Mouse (Mus musculus): ENCODE data around the gene Smu1. TPM values are rescaled to one million over a fixed set of nuclear protein-coding genes. Genes with fewer than 3 reads are reported as not detected.

Gene Smu1
- total and polyA plus RNA-seq, 2 experiments from 2014 or later = 56.2 to 104 TPM

GRCm38 (mm10) chr4:40701796-40702195, 55.9 kb downstream of the Smu1 start:
- H3K9me3 ChIP-seq (ENCODE audit: low read length) = no peaks in the 10 kb centered on the region
- H3K9ac ChIP-seq (replicated peaks; ENCODE audit: low read length) = peak overlapping the region; percentile 56; the same call in 1 of the 2 replicates
- H3K27me3 ChIP-seq (ENCODE audit: insufficient read depth, low read length) = no peaks in the 10 kb centered on the region
- peak overlapping the region; percentile 97; the same call in 1 of the 2 replicates for H3K27ac ChIP-seq
- peak overlapping the region; percentile 70 for H3K4me3 ChIP-seq (ENCODE audit: low read length)
- H3K36me3 ChIP-seq (ENCODE audit: insufficient read depth, low read length) = no peaks in the 10 kb centered on the region
- DNase-seq (ENCODE audit: low spot score) (no peak), ATAC-seq (no peak)
- peak overlapping the region; percentile 68 for H3K4me2 ChIP-seq (ENCODE audit: low read depth, low read length)
- 89% methylated on average over 3 of the region's 3 CpGs for WGBS
- TF ChIP-seq CTCF (IDR thresholded peaks at IDR 0.05; ENCODE audit: low read depth) = no peak
- peaks cover 16% of the 10 kb centered on the region for H3K4me1 ChIP-seq (ENCODE audit: insufficient read depth, low read length)

GRCm38 (mm10) chr4:40700216-40700615, 57.5 kb downstream of the Smu1 start:
- DNase-seq (ENCODE audit: low spot score) (no peak), ATAC-seq (no peak)
- Histone ChIP-seq H3K4me3 (ENCODE audit: low read length) (no peak overlapping the region), H3K9me3 (ENCODE audit: low read length) (no peaks in the 10 kb centered on the region), H3K27me3 (ENCODE audit: insufficient read depth, low read length) (no peaks in the 10 kb centered on the region), H3K27ac (no peak overlapping the region), H3K4me1 (ENCODE audit: insufficient read depth, low read length) (peaks cover 16% of the 10 kb centered on the region), H3K36me3 (ENCODE audit: insufficient read depth, low read length) (0 out of 2 replicates have a peak, but pooled peaks cover under 1% of the 10 kb centered on the region), H3K4me2 (ENCODE audit: low read depth, low read length) (no peak overlapping the region), H3K9ac (replicated peaks; ENCODE audit: low read length) (no peak overlapping the region)
- 80% methylated on average over 8 of the region's 8 CpGs for WGBS
- no peak for TF ChIP-seq CTCF (IDR thresholded peaks at IDR 0.05; ENCODE audit: low read depth)

GRCm38 (mm10) chr4:40697059-40697458, 60.7 kb downstream of the Smu1 start:
- peaks cover 23% of the 10 kb centered on the region for H3K36me3 ChIP-seq (ENCODE audit: insufficient read depth, low read length)
- no peak overlapping the region for H3K4me3 ChIP-seq (ENCODE audit: low read length)
- WGBS = 87% methylated on average over 7 of the region's 7 CpGs
- TF ChIP-seq CTCF (IDR thresholded peaks at IDR 0.05; ENCODE audit: low read depth) = no peak
- H3K27ac ChIP-seq = no peak overlapping the region
- H3K4me2 ChIP-seq (ENCODE audit: low read depth, low read length) = no peak overlapping the region
- no peaks in the 10 kb centered on the region for H3K9me3 ChIP-seq (ENCODE audit: low read length)
- DNase-seq (ENCODE audit: low spot score) (no peak), ATAC-seq (no peak)
- no peak overlapping the region for H3K9ac ChIP-seq (replicated peaks; ENCODE audit: low read length)
- H3K27me3 ChIP-seq (ENCODE audit: insufficient read depth, low read length) = no peaks in the 10 kb centered on the region
- peaks cover 4% of the 10 kb centered on the region for H3K4me1 ChIP-seq (ENCODE audit: insufficient read depth, low read length)

DNA sequence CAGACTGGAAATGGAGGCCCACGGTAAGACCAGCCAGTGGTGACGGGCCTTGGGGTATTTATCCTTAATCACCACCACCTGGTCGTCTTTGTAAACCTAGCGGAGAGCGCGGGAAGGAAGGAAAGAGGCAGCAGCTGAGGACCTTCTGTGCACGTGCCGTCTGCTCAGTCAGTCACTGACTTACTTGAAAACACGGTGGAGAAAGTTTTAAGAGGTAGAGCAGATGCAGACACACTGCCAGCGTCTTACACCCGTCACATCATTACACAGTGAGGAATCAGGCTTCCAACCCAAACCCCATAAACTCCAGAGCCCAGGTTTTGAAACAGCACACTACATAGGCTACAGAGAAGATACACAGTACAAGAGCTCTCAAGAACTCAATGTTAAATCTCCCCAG, 66.6 kb downstream of the Smu1 start:
- Histone ChIP-seq H3K27me3 (ENCODE audit: insufficient read depth, low read length) (no peaks in the 10 kb centered on the region), H3K27ac (no peak overlapping the region), H3K36me3 (ENCODE audit: insufficient read depth, low read length) (peaks cover 44% of the 10 kb centered on the region), H3K9ac (replicated peaks; ENCODE audit: low read length) (no peak overlapping the region), H3K4me3 (ENCODE audit: low read length) (no peak overlapping the region), H3K4me1 (ENCODE audit: insufficient read depth, low read length) (no peaks in the 10 kb centered on the region), H3K4me2 (ENCODE audit: low read depth, low read length) (no peak overlapping the region), H3K9me3 (ENCODE audit: low read length) (no peaks in the 10 kb centered on the region)
- ATAC-seq = no peak
- WGBS = 85% methylated on average over 11 of the region's 11 CpGs
- TF ChIP-seq CTCF (IDR thresholded peaks at IDR 0.05; ENCODE audit: low read depth) = no peak
- DNase-seq (ENCODE audit: low spot score) = no peak

MicroRNAs encoded within 50 kb of the gene (microRNA counts, 519-probe panel; counts per million panel counts)
- not detected for microRNA mmu-miR-207

Small RNAs within 50 kb of the gene (microRNA-seq; reads per million reads assigned to microRNA genes)
- 0 reads per million in 2 experiments for gene Mir207

Other genes with a start within 250 kb of the Smu1 start
- gene Aptx, start 54.7 kb downstream of the Smu1 start, total RNA-seq (2014; rRNA removed) = 12.9 and 13.2 TPM in 2 replicates
- gene Aptx, start 54.7 kb downstream of the Smu1 start, polyA plus RNA-seq (2015; fragmentation: Nextera tagmentation; extraction: Ambion mirVana) = 36.0 and 38.3 TPM in 2 replicates
- gene Dnaja1, start 35.8 kb downstream of the Smu1 start, total RNA-seq (2014; rRNA removed) = 64.4 and 65.3 TPM in 2 replicates
- gene Dnaja1, start 35.8 kb downstream of the Smu1 start, polyA plus RNA-seq (2015; fragmentation: Nextera tagmentation; extraction: Ambion mirVana) = 634 and 637 TPM in 2 replicates
- gene B4galt1, start 96.1 kb upstream of the Smu1 start, total RNA-seq (2014; rRNA removed) = 14.5 and 14.8 TPM in 2 replicates
- gene B4galt1, start 96.1 kb upstream of the Smu1 start, polyA plus RNA-seq (2015; fragmentation: Nextera tagmentation; extraction: Ambion mirVana) = 7.1 and 7.6 TPM in 2 replicates
- not detected in 2 replicates for gene Spink4, start 162.1 kb upstream of the Smu1 start, total RNA-seq (2014; rRNA removed)
- not detected in 2 replicates for gene Spink4, start 162.1 kb upstream of the Smu1 start, polyA plus RNA-seq (2015; fragmentation: Nextera tagmentation; extraction: Ambion mirVana)
- 57.1 and 78.9 TPM in 2 replicates for gene Bag1, start 190.4 kb upstream of the Smu1 start, total RNA-seq (2014; rRNA removed)
- 183 and 195 TPM in 2 replicates for gene Bag1, start 190.4 kb upstream of the Smu1 start, polyA plus RNA-seq (2015; fragmentation: Nextera tagmentation; extraction: Ambion mirVana)
- gene Chmp5, start 190.5 kb upstream of the Smu1 start, total RNA-seq (2014; rRNA removed) = 34.4 and 37.0 TPM in 2 replicates
- 131 and 137 TPM in 2 replicates for gene Chmp5, start 190.5 kb upstream of the Smu1 start, polyA plus RNA-seq (2015; fragmentation: Nextera tagmentation; extraction: Ambion mirVana)
- gene Nfx1, start 213.0 kb upstream of the Smu1 start, total RNA-seq (2014; rRNA removed) = 51.9 and 58.6 TPM in 2 replicates
- 63.8 and 66.0 TPM in 2 replicates for gene Nfx1, start 213.0 kb upstream of the Smu1 start, polyA plus RNA-seq (2015; fragmentation: Nextera tagmentation; extraction: Ambion mirVana)

Data from hindbrain, postnatal 0 days (tissue).